Mouse (Mus musculus) midbrain, postnatal 0 days (tissue): Measurements from ENCODE around the gene Zeb2. TPM values are rescaled to one million over a fixed set of nuclear protein-coding genes. Genes with fewer than 3 reads are reported as not detected.

ENCODE experiments used
- ATAC-seq: fragments of 200-750 bp; cut with Nextera tagmentation; 2 replicates; pipeline ENCODE4 v1.8.0; 2017; ENCODE audit warnings: moderate number of reproducible peaks, mild to moderate bottlenecking, moderate TSS enrichment, moderate library complexity; ENCODE audit not compliant: low FRiP score
- DNase-seq: peaks from one replicate; pipeline ENCODE4 v3.0.0-alpha.2; 2015; ENCODE audit warnings: low spot score
- H3K27ac ChIP-seq: fragments of 300-500 bp; sonication (generic); 2 replicates; pipeline ENCODE4 v1.5.1; 2014; ENCODE audit warnings: low read depth, mild to moderate bottlenecking, low read length, mixed read lengths
- H3K27me3 ChIP-seq: fragments of 300-500 bp; sonication (generic); 2 replicates; pipeline ENCODE4 v1.6.1; 2014; ENCODE audit warnings: low read length, control low read depth, mixed read lengths; ENCODE audit not compliant: insufficient read depth
- H3K36me3 ChIP-seq: fragments of 300-500 bp; sonication (generic); 2 replicates; pipeline ENCODE4 v1.6.1; 2014; ENCODE audit warnings: low read length, control low read depth, mixed read lengths; ENCODE audit not compliant: insufficient read depth
- H3K4me1 ChIP-seq: fragments of 300-500 bp; sonication (generic); 2 replicates; pipeline ENCODE4 v1.6.1; 2014; ENCODE audit warnings: mild to moderate bottlenecking, control low read depth, antibody characterized with exemption, low read length, mixed read lengths; ENCODE audit not compliant: insufficient read depth
- H3K4me2 ChIP-seq: fragments of 300-500 bp; sonication (generic); 2 replicates; pipeline ENCODE4 v1.6.1; 2014; ENCODE audit warnings: low read depth, mild to moderate bottlenecking, low read length, mixed read lengths; ENCODE audit not compliant: poor library complexity, severe bottlenecking
- H3K4me3 ChIP-seq: fragments of 300-500 bp; sonication (generic); 2 replicates; pipeline ENCODE4 v1.5.1; 2014; ENCODE audit warnings: low read depth, mild to moderate bottlenecking, low read length, moderate library complexity
- H3K9ac ChIP-seq: fragments of 300-500 bp; sonication (generic); replicated peaks from 2 replicates; pipeline ENCODE4 v1.6.1; 2014; ENCODE audit warnings: mild to moderate bottlenecking, low read length, moderate library complexity, mixed read lengths; ENCODE audit not compliant: poor library complexity, severe bottlenecking
- H3K9me3 ChIP-seq: fragments of 300-500 bp; sonication (generic); 2 replicates; pipeline ENCODE4 v1.6.1; 2016; ENCODE audit warnings: low read length, control low read depth
- CTCF ChIP-seq: IDR thresholded peaks from 2 replicates; pipeline ENCODE4 v1.5.1; 2016; ENCODE audit warnings: antibody characterized with exemption, mild to moderate bottlenecking
- WGBS: fragments of 180-500 bp; shearing (Covaris S2); extraction: QIAGEN DNeasy Blood & Tissue Kit; methylation state at CpG from one replicate; pipeline ENCODE4 v1.1.7; 2014; 5-methylcytosine and 5-hydroxymethylcytosine counted together
- polyA plus RNA-seq: library from polyadenylated mRNA; unstranded; fragments of >200 nt; fragmentation: Nextera tagmentation; extraction: Ambion mirVana; gene quantifications from 2 replicates; pipeline ENCODE4 v1.2.1, GENCODE M21; 2015
- total RNA-seq: library from RNA; depleted of rRNA; stranded (reverse); fragments of >200 nt; gene quantifications from 2 replicates; pipeline ENCODE4 v1.2.3, GENCODE M21; 2014

Gene Zeb2
- total and polyA plus RNA-seq, 2 experiments from 2014 or later, result 15.3 to 39.6 TPM

DNA sequence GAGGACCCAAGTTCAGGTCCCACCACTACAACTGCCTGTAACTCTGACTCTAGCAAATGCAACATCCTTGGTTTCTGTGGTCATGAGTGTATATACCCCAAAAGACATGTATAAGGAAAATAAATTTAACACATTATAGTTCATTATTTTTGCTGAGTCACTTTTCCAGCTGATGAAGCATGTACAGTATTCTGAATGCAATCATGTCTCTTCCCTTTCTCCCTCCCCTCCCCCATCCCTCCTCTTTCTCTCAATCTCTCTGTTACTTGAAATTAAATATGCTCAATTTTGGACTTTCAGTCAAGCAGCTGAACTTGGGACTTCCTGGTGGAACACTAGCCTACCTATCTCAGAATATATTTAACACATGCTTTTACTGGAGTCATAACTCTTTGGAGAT is 77.7 kb downstream of the Zeb2 start:
- H3K9me3 ChIP-seq, result no peaks in the 10 kb centered on the region
- H3K4me3 ChIP-seq, result no peak overlapping the region
- ATAC-seq, result no peak
- H3K27me3 ChIP-seq, result no peaks in the 10 kb centered on the region
- H3K36me3 ChIP-seq, result no peaks in the 10 kb centered on the region
- no peak overlapping the region for H3K9ac ChIP-seq
- no peaks in the 10 kb centered on the region for H3K4me1 ChIP-seq
- H3K27ac ChIP-seq, result no peak overlapping the region
- no peak for TF ChIP-seq CTCF
- H3K4me2 ChIP-seq, result no peak overlapping the region
- DNase-seq, result no peak

DNA sequence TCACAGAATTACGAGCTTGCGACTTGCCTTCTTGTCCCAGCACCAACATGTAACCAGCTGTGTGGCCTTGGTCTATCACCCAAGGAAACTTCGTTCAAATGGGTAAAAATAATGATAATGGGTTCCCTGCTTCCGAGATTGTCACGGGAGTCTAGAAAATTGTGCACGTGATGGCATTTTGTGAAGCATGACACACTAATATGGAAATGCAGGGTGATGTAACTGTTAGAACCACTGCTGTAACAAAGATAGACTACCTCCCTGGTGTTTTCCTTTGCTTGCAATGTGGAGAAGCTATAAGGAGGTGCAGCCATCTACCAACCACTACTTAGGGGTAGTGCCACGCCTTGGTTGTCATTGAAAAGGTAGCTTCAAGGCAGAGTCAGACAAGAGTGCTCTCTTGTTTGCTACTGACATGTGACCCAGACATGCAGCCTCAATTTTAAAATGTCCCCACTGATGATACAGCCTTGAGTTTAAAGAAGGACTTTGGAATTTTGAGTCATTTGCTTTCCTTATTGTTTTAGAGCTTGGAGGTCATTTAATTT is 89.0 kb downstream of the Zeb2 start:
- no peak for ATAC-seq
- no peak overlapping the region for H3K9ac ChIP-seq

GRCm38 (mm10) chr2:45017186-45017800 is 99.9 kb downstream of the Zeb2 start:
- H3K4me1 ChIP-seq, result no peaks in the 10 kb centered on the region
- no peak overlapping the region for H3K27ac ChIP-seq
- no peaks in the 10 kb centered on the region for H3K36me3 ChIP-seq
- ATAC-seq (no peak), DNase-seq (no peak)
- H3K4me2 ChIP-seq, result no peak overlapping the region
- H3K4me3 ChIP-seq, result no peak overlapping the region
- no peak for TF ChIP-seq CTCF
- H3K27me3 ChIP-seq, result no peaks in the 10 kb centered on the region
- no peak overlapping the region for H3K9ac ChIP-seq
- no peaks in the 10 kb centered on the region for H3K9me3 ChIP-seq
- 76% methylated on average over 5 of the region's 5 CpGs for WGBS

More for the DNA sequence above, 89.0 kb downstream of the Zeb2 start:
- H3K27me3 ChIP-seq, result no peaks in the 10 kb centered on the region
- no peak overlapping the region for H3K4me3 ChIP-seq
- H3K4me1 ChIP-seq, result 0 out of 2 replicates have a peak, but pooled peaks cover 9% of the 10 kb centered on the region
- no peaks in the 10 kb centered on the region for H3K36me3 ChIP-seq
- H3K9me3 ChIP-seq, result no peaks in the 10 kb centered on the region
- no peak for DNase-seq
- no peak for TF ChIP-seq CTCF
- no peak overlapping the region for H3K4me2 ChIP-seq
- H3K27ac ChIP-seq, result no peak overlapping the region
- WGBS, result 79% methylated on average over 7 of the region's 7 CpGs

- Histone ChIP-seq H3K4me2 (no peak overlapping the region), H3K27me3 (no peaks in the 10 kb centered on the region), H3K4me3 (no peak overlapping the region), H3K4me1 (no peaks in the 10 kb centered on the region), H3K9me3 (no peaks in the 10 kb centered on the region), H3K36me3 (no peaks in the 10 kb centered on the region), H3K27ac (no peak overlapping the region), H3K9ac (no peak overlapping the region)
- ATAC-seq (no peak), DNase-seq (no peak)
- 93% methylated on average over 5 of the region's 5 CpGs for WGBS
- TF ChIP-seq CTCF, result no peak
Observed at GRCm38 (mm10) chr2:45013325-45013724, 103.9 kb downstream of the Zeb2 start.

DNA sequence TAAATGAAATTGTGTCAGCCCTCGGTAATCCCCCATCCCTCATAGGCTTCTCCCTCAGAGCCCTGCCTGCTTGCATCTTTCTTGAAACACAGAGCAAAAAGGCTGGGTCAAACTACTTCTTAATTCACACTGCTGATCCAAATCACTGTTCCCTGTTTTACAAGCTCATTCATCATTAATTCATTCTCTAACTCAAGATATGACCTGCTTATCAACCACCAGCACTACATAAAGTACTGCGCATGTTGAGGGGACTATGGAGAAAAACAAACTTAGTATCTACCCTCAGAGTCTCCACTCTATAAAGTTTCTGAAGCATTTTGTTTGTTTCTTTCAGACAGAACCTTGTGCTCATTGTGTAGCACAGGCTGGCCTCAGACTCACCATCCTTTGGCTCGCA is 104.5 kb downstream of the Zeb2 start:
- no peak overlapping the region for H3K27ac ChIP-seq
- ATAC-seq, result no peak
- no peaks in the 10 kb centered on the region for H3K27me3 ChIP-seq
- H3K4me1 ChIP-seq, result no peaks in the 10 kb centered on the region
- TF ChIP-seq CTCF, result no peak
- H3K4me3 ChIP-seq, result no peak overlapping the region
- H3K4me2 ChIP-seq, result no peak overlapping the region
- no peaks in the 10 kb centered on the region for H3K36me3 ChIP-seq
- WGBS, result 82% methylated on average over 3 of the region's 3 CpGs
- H3K9ac ChIP-seq, result no peak overlapping the region
- no peaks in the 10 kb centered on the region for H3K9me3 ChIP-seq
- DNase-seq, result no peak

- no peak overlapping the region for H3K27ac ChIP-seq
- H3K9me3 ChIP-seq, result no peaks in the 10 kb centered on the region
- no peaks in the 10 kb centered on the region for H3K4me1 ChIP-seq
- DNase-seq (no peak), ATAC-seq (no peak)
- 97% methylated on average over 1 of the region's 1 CpGs for WGBS
- no peak overlapping the region for H3K4me2 ChIP-seq
- H3K27me3 ChIP-seq, result no peaks in the 10 kb centered on the region
- H3K4me3 ChIP-seq, result no peak overlapping the region
- no peak overlapping the region for H3K9ac ChIP-seq
- no peaks in the 10 kb centered on the region for H3K36me3 ChIP-seq
- TF ChIP-seq CTCF, result no peak
Observed at GRCm38 (mm10) chr2:45010701-45011100, 106.5 kb downstream of the Zeb2 start.
